Mouse (Mus musculus) limb, embryonic 11.5 days (tissue): ENCODE results near the gene Zfp846. TPM values are rescaled to one million over a fixed set of nuclear protein-coding genes. Genes with fewer than 3 reads are reported as not detected.
"Not testable (repeated sequence)": the region's sequence is repeated elsewhere in the genome, so short reads cannot be mapped to it uniquely, and the experiment has no call there.

Source experiments
- ATAC-seq: fragments of 200-750 bp; cut with Nextera tagmentation; 2 replicates; pipeline ENCODE4 v1.8.0; 2017; ENCODE audit warnings: low read depth; ENCODE audit not compliant: insufficient number of reproducible peaks, low FRiP score, low TSS enrichment
- DNase-seq: peaks from one replicate; pipeline ENCODE4 v3.0.0-alpha.2; 2015; ENCODE audit warnings: low spot score
- H3K27ac ChIP-seq: fragments of 300-500 bp; sonication (generic); replicated peaks from 2 replicates; pipeline ENCODE4 v1.5.1; 2014; ENCODE audit warnings: low read depth, mild to moderate bottlenecking, low read length
- H3K27me3 ChIP-seq: fragments of 300-500 bp; sonication (generic); 2 replicates; pipeline ENCODE4 v1.6.1; 2014; ENCODE audit warnings: mild to moderate bottlenecking, low read length, mixed read lengths; ENCODE audit not compliant: control insufficient read depth, insufficient read depth
- H3K36me3 ChIP-seq: fragments of 300-500 bp; sonication (generic); 2 replicates; pipeline ENCODE4 v1.6.1; 2014; ENCODE audit warnings: mild to moderate bottlenecking, low read length, moderate library complexity, mixed read lengths; ENCODE audit not compliant: control insufficient read depth, insufficient read depth
- H3K4me1 ChIP-seq: fragments of 300-500 bp; sonication (generic); 2 replicates; pipeline ENCODE4 v1.6.1; 2014; ENCODE audit warnings: low read length, mixed read lengths; ENCODE audit not compliant: control insufficient read depth, insufficient read depth
- H3K4me2 ChIP-seq: fragments of 300-500 bp; sonication (generic); 2 replicates; pipeline ENCODE4 v1.6.1; 2014; ENCODE audit warnings: low read depth, mild to moderate bottlenecking, moderate library complexity; ENCODE audit not compliant: severe bottlenecking
- H3K4me3 ChIP-seq: fragments of 300-500 bp; sonication (generic); 2 replicates; pipeline ENCODE4 v1.5.1; 2014; ENCODE audit warnings: low read depth, low read length
- H3K9ac ChIP-seq: fragments of 300-500 bp; sonication (generic); 2 replicates; pipeline ENCODE4 v1.6.1; 2014; ENCODE audit warnings: mild to moderate bottlenecking, low read length
- H3K9me3 ChIP-seq: fragments of 300-500 bp; sonication (generic); 2 replicates; pipeline ENCODE4 v1.6.1; 2016; ENCODE audit warnings: low read length; ENCODE audit not compliant: control insufficient read depth
- WGBS: fragments of 180-500 bp; shearing (Covaris S2); extraction: QIAGEN DNeasy Blood & Tissue Kit; methylation state at CpG from one replicate; pipeline ENCODE4 v1.1.7; 2014; 5-methylcytosine and 5-hydroxymethylcytosine counted together
- polyA plus RNA-seq: library from polyadenylated mRNA; unstranded; fragments of >200 nt; fragmentation: Nextera tagmentation; extraction: Ambion mirVana; gene quantifications from 2 replicates; pipeline ENCODE4 v1.2.1, GENCODE M21; 2014

The Zfp846 gene
- polyA plus RNA-seq, 1 experiment from 2014 or later = 18.1 TPM

GRCm38 (mm10) chr9:20611976-20612375 lies 30.9 kb downstream of the Zfp846 start:
- H3K4me1 ChIP-seq = no peaks in the 10 kb centered on the region
- DNase-seq = no peak
- peaks cover 4% of the 10 kb centered on the region; the same call in 1 of the 2 replicates for H3K9me3 ChIP-seq
- ATAC-seq = no peak
- WGBS = 87% methylated on average over 5 of the region's 5 CpGs
- no peak overlapping the region for H3K4me2 ChIP-seq
- H3K27me3 ChIP-seq = no peaks in the 10 kb centered on the region
- H3K4me3 ChIP-seq = no peak overlapping the region
- H3K9ac ChIP-seq = no peak overlapping the region
- no peaks in the 10 kb centered on the region for H3K36me3 ChIP-seq
- H3K27ac ChIP-seq = no peak overlapping the region

- H3K27ac ChIP-seq = no peak overlapping the region
- ATAC-seq = no peak
- WGBS = 94% methylated on average over 2 of the region's 2 CpGs
- H3K36me3 ChIP-seq = no peaks in the 10 kb centered on the region
- no peaks in the 10 kb centered on the region for H3K4me1 ChIP-seq
- H3K4me3 ChIP-seq = no peak overlapping the region
- no peaks in the 10 kb centered on the region for H3K27me3 ChIP-seq
- H3K4me2 ChIP-seq = no peak overlapping the region
- no peak for DNase-seq
- no peaks in the 10 kb centered on the region for H3K9me3 ChIP-seq
- no peak overlapping the region for H3K9ac ChIP-seq
Observed at GRCm38 (mm10) chr9:20616685-20617084, 35.6 kb downstream of the Zfp846 start.

- Histone ChIP-seq H3K27me3 (no peaks in the 10 kb centered on the region), H3K27ac (no peak overlapping the region), H3K4me1 (no peaks in the 10 kb centered on the region), H3K4me3 (no peak overlapping the region), H3K36me3 (no peaks in the 10 kb centered on the region; the same call in 1 of the 2 replicates), H3K9me3 (no peaks in the 10 kb centered on the region), H3K9ac (no peak overlapping the region), H3K4me2 (no peak overlapping the region)
- DNase-seq (no peak), ATAC-seq (no peak)
- 95% methylated on average over 2 of the region's 2 CpGs for WGBS
Observed at GRCm38 (mm10) chr9:20631332-20631731, 50.2 kb downstream of the Zfp846 start.

- H3K27me3 ChIP-seq, DNase-seq, H3K4me2 ChIP-seq, H3K27ac ChIP-seq, H3K4me3 ChIP-seq, ATAC-seq, H3K9ac ChIP-seq, H3K9me3 ChIP-seq, H3K36me3 ChIP-seq, H3K4me1 ChIP-seq: not testable (repeated sequence)
- WGBS = 93% methylated on average over 8 of the region's 8 CpGs
Observed at GRCm38 (mm10) chr9:20635676-20636075, 54.6 kb downstream of the Zfp846 start.

- no peaks in the 10 kb centered on the region for H3K27me3 ChIP-seq
- H3K36me3 ChIP-seq = peaks cover 2% of the 10 kb centered on the region
- H3K9ac ChIP-seq = no peak overlapping the region
- 85% methylated on average over 3 of the region's 3 CpGs for WGBS
- 0 out of 2 replicates have a peak, but pooled peaks have one; percentile 12 for ATAC-seq
- H3K27ac ChIP-seq = no peak overlapping the region
- DNase-seq = no peak
- H3K4me3 ChIP-seq = no peak overlapping the region
- H3K4me1 ChIP-seq = no peaks in the 10 kb centered on the region
- H3K9me3 ChIP-seq = no peaks in the 10 kb centered on the region
- H3K4me2 ChIP-seq = no peak overlapping the region
Observed at GRCm38 (mm10) chr9:20636256-20636655, 55.2 kb downstream of the Zfp846 start.

GRCm38 (mm10) chr9:20636790-20637189 lies 55.7 kb downstream of the Zfp846 start:
- no peak for DNase-seq
- no peak for ATAC-seq
- no peak overlapping the region for H3K4me2 ChIP-seq
- H3K27ac ChIP-seq = no peak overlapping the region
- peaks cover 2% of the 10 kb centered on the region for H3K36me3 ChIP-seq
- H3K4me1 ChIP-seq = no peaks in the 10 kb centered on the region
- no peak overlapping the region for H3K4me3 ChIP-seq
- H3K9me3 ChIP-seq = no peaks in the 10 kb centered on the region
- H3K9ac ChIP-seq = no peak overlapping the region
- H3K27me3 ChIP-seq = no peaks in the 10 kb centered on the region
- WGBS = 87% methylated on average over 2 of the region's 2 CpGs

- Histone ChIP-seq H3K4me2 (no peak overlapping the region), H3K36me3 (peaks cover 2% of the 10 kb centered on the region), H3K9ac (no peak overlapping the region), H3K27ac (no peak overlapping the region), H3K9me3 (no peaks in the 10 kb centered on the region), H3K4me1 (no peaks in the 10 kb centered on the region; the same call in 1 of the 2 replicates), H3K4me3 (no peak overlapping the region), H3K27me3 (no peaks in the 10 kb centered on the region)
- WGBS = 94% methylated on average over 19 of the region's 19 CpGs
- DNase-seq (no peak), ATAC-seq (no peak)
Observed at GRCm38 (mm10) chr9:20638552-20638951, 57.5 kb downstream of the Zfp846 start.

- WGBS = 89% methylated on average over 4 of the region's 4 CpGs
- no peak overlapping the region for H3K4me3 ChIP-seq
- H3K27me3 ChIP-seq = no peaks in the 10 kb centered on the region
- ATAC-seq = no peak
- no peak overlapping the region for H3K27ac ChIP-seq
- H3K4me2 ChIP-seq = no peak overlapping the region
- H3K9ac ChIP-seq = no peak overlapping the region
- no peak for DNase-seq
- peaks cover 2% of the 10 kb centered on the region for H3K36me3 ChIP-seq
- no peaks in the 10 kb centered on the region for H3K9me3 ChIP-seq
- peaks cover 3% of the 10 kb centered on the region; the same call in 1 of the 2 replicates for H3K4me1 ChIP-seq
Observed at GRCm38 (mm10) chr9:20639486-20639885, 58.4 kb downstream of the Zfp846 start.

GRCm38 (mm10) chr9:20641501-20641900 lies 60.4 kb downstream of the Zfp846 start:
- H3K27ac ChIP-seq = no peak overlapping the region
- no peak for ATAC-seq
- H3K4me2 ChIP-seq = peak overlapping the region; percentile 88

More at GRCm38 (mm10) chr9:20641501-20641900, 60.4 kb downstream of the Zfp846 start:
- no peaks in the 10 kb centered on the region for H3K27me3 ChIP-seq
- peak overlapping the region; percentile 85 for H3K4me3 ChIP-seq
- H3K36me3 ChIP-seq = peaks cover 2% of the 10 kb centered on the region
- no peaks in the 10 kb centered on the region for H3K9me3 ChIP-seq
- H3K4me1 ChIP-seq = peaks cover 3% of the 10 kb centered on the region; the same call in 1 of the 2 replicates
- no peak for DNase-seq
- peak overlapping the region; percentile 76 for H3K9ac ChIP-seq
- WGBS = 32% methylated on average over 6 of the region's 6 CpGs
